Mouse (Mus musculus) heart, adult 2 months (tissue): ENCODE data around the gene Rgl1.

Experiments used
- CTCF ChIP-seq: fragments of 200-600 bp; IDR thresholded peaks from 2 replicates; pipeline ENCODE4 v1.8.1; 2022; ENCODE audit warnings: antibody characterized with exemption, mild to moderate bottlenecking, moderate library complexity
- EP300 ChIP-seq: fragments of 200-500 bp; IDR thresholded peaks from 2 replicates; pipeline ENCODE4 v1.6.1; 2011; ENCODE audit warnings: low read depth, low read length, control low read depth; ENCODE audit not compliant: insufficient read depth
- POLR2A ChIP-seq: fragments of 200-500 bp; IDR thresholded peaks from 2 replicates; pipeline ENCODE4 v1.6.1; 2011; ENCODE audit warnings: mild to moderate bottlenecking, low read depth, low read length, control low read depth; ENCODE audit not compliant: insufficient read depth

GRCm38 (mm10) chr1:152726095-152726494, 40.1 kb downstream of the Rgl1 start:
- TF ChIP-seq CTCF (no peak), POLR2A (no peak), EP300 (no peak)
